Mouse (Mus musculus): ENCODE results near the gene Ccdc63.

- TF ChIP-seq POLR2A (IDR thresholded peaks at IDR 0.05; ENCODE audit: insufficient read length, low read depth): no peak
- no peak for TF ChIP-seq USF1 (IDR thresholded peaks at IDR 0.05; ENCODE audit: low read depth)
- no peak for TF ChIP-seq MYOD1 (IDR thresholded peaks at IDR 0.05; ENCODE audit: control insufficient read depth in 1 of 3, insufficient read length in 2 of 3, low read depth in 2 of 3)
- TF ChIP-seq SRF (IDR thresholded peaks at IDR 0.05; ENCODE audit: control insufficient read depth, insufficient read length, low read depth): no peak
These were observed 15.3 kb downstream of the Ccdc63 start for GRCm38 (mm10) chr5:122125211-122125760.
